Mouse (Mus musculus) forebrain, embryonic 16.5 days (tissue): ENCODE measurements around the gene Aldh8a1. TPM values are rescaled to one million over a fixed set of nuclear protein-coding genes. Genes with fewer than 3 reads are reported as not detected.
"Not testable (repeated sequence)": the region's sequence is repeated elsewhere in the genome, so short reads cannot be mapped to it uniquely, and the experiment has no call there.

ENCODE experiments used
- ATAC-seq: fragments of 200-750 bp; cut with Nextera tagmentation; 2 replicates; pipeline ENCODE4 v1.8.0; 2017; ENCODE audit warnings: mild to moderate bottlenecking, moderate library complexity
- H3K27ac ChIP-seq: fragments of 300-500 bp; sonication (generic); 2 replicates; pipeline ENCODE4 v1.5.1; 2014; ENCODE audit warnings: low read length, control low read depth
- H3K27me3 ChIP-seq: fragments of 300-500 bp; sonication (generic); replicated peaks from 2 replicates; pipeline ENCODE4 v1.6.1; 2014; ENCODE audit warnings: low read length; ENCODE audit not compliant: control insufficient read depth, insufficient read depth
- H3K36me3 ChIP-seq: fragments of 300-500 bp; sonication (generic); 2 replicates; pipeline ENCODE4 v1.6.1; 2014; ENCODE audit not compliant: control insufficient read depth, insufficient read depth
- H3K4me1 ChIP-seq: fragments of 300-500 bp; sonication (generic); replicated peaks from 2 replicates; pipeline ENCODE4 v1.6.1; 2014; ENCODE audit warnings: low read length; ENCODE audit not compliant: control insufficient read depth, insufficient read depth
- H3K4me2 ChIP-seq: fragments of 300-500 bp; sonication (generic); 2 replicates; pipeline ENCODE4 v1.6.1; 2014; ENCODE audit warnings: mild to moderate bottlenecking, low read length, control low read depth
- H3K4me3 ChIP-seq: fragments of 300-500 bp; sonication (generic); replicated peaks from 2 replicates; pipeline ENCODE4 v1.5.1; 2014; ENCODE audit warnings: mild to moderate bottlenecking, low read length, control low read depth
- H3K9ac ChIP-seq: fragments of 300-500 bp; sonication (generic); replicated peaks from 2 replicates; pipeline ENCODE4 v1.6.1; 2014; ENCODE audit warnings: low read depth, low read length, control low read depth
- H3K9me3 ChIP-seq: fragments of 300-500 bp; sonication (generic); 2 replicates; pipeline ENCODE4 v1.6.1; 2016; ENCODE audit warnings: low read length; ENCODE audit not compliant: control insufficient read depth
- WGBS: fragments of 180-500 bp; shearing (Covaris S2); extraction: QIAGEN DNeasy Blood & Tissue Kit; methylation state at CpG from one replicate; pipeline ENCODE4 v1.1.7; 2014; 5-methylcytosine and 5-hydroxymethylcytosine counted together
- polyA plus RNA-seq: library from polyadenylated mRNA; unstranded; fragments of >200 nt; fragmentation: Nextera tagmentation; extraction: Ambion mirVana; gene quantifications from 2 replicates; pipeline ENCODE4 v1.2.1, GENCODE M21; 2015

Aldh8a1 gene
- polyA plus RNA-seq, 1 experiment from 2014 or later, result not detected

DNA sequence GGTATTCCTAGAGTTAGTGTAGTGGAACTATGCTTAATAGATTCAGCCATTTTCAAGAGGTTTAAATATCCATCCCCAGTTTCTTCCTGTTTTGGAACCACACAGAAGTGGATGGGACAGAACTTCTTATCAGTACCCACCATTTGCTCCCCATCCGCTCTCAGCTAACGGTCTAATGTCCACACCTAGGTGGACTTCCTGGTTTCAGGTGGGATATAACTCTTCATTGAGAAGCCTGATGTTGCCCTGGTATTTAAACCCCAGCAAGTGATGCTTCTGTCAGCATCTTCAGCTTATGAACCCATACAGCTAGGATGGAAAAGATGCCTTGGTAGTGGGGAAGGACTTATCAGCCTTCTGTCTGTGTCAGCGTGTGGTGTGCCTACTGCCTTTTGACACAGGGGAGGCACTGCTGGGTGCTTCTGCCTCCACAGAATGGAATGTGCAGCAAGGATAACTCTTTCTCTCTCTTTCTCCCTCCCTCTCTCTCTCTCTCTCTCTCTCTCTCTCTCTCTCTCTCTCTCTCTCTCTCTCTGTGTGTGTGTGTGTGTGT, 8.1 kb downstream of the Aldh8a1 start:
- H3K27ac ChIP-seq, result no peak overlapping the region

DNA sequence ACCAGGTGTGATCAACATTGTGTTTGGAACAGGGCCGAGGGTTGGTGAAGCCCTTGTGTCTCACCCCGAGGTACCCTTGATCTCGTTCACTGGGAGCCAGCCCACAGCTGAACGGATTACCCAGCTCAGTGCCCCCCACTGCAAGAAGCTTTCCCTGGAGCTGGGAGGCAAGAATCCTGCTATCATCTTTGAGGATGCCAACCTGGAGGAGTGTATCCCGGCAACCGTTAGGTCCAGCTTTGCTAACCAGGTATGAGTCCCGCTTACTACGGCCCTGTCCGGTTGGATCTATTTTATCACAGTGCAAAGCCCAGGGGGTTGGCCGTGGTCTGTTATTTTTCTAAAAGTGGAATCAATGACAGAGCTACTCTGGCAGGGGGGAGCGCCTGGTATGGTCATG, 12.0 kb downstream of the Aldh8a1 start:
- no peak for ATAC-seq
- H3K36me3 ChIP-seq, result no peaks in the 10 kb centered on the region
- H3K9me3 ChIP-seq, result no peaks in the 10 kb centered on the region
- H3K4me3 ChIP-seq, result no peak overlapping the region
- H3K4me1 ChIP-seq, result no peaks in the 10 kb centered on the region
- no peak overlapping the region for H3K27ac ChIP-seq
- WGBS, result 89% methylated on average over 11 of the region's 11 CpGs
- H3K27me3 ChIP-seq, result no peaks in the 10 kb centered on the region
- H3K4me2 ChIP-seq, result no peak overlapping the region
- H3K9ac ChIP-seq, result no peak overlapping the region

More for the DNA sequence above, 8.1 kb downstream of the Aldh8a1 start:
- no peak overlapping the region for H3K4me3 ChIP-seq
- no peaks in the 10 kb centered on the region for H3K9me3 ChIP-seq
- WGBS, result 84% methylated on average over 3 of the region's 3 CpGs
- H3K4me1 ChIP-seq, result no peaks in the 10 kb centered on the region
- no peaks in the 10 kb centered on the region for H3K27me3 ChIP-seq
- H3K4me2 ChIP-seq, result no peak overlapping the region
- no peaks in the 10 kb centered on the region for H3K36me3 ChIP-seq
- ATAC-seq, result no peak
- no peak overlapping the region for H3K9ac ChIP-seq

DNA sequence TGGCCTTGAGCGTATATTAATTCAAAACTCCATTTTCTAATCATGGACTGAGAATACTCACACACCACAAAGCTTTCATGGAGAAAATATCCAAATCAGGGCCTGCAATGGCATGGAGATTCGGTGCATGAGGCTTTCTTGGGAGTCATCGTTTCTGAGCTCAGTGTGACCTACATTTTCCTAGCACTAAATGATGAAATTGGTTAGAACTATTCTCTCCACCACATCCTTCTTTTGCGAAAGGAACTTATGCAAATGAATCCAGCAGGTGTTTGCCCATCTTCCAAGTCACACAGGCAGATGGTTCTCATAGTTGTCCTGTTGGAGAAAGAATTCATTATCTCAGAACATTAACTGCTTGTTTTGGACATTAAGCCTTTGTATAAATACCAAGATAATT, 13.3 kb downstream of the Aldh8a1 start:
- Histone ChIP-seq H3K4me2 (no peak overlapping the region), H3K9me3 (no peaks in the 10 kb centered on the region), H3K9ac (no peak overlapping the region), H3K27me3 (no peaks in the 10 kb centered on the region), H3K36me3 (no peaks in the 10 kb centered on the region), H3K4me3 (no peak overlapping the region), H3K4me1 (no peaks in the 10 kb centered on the region), H3K27ac (no peak overlapping the region)
- no peak for ATAC-seq
- WGBS, result 83% methylated on average over 4 of the region's 4 CpGs

DNA sequence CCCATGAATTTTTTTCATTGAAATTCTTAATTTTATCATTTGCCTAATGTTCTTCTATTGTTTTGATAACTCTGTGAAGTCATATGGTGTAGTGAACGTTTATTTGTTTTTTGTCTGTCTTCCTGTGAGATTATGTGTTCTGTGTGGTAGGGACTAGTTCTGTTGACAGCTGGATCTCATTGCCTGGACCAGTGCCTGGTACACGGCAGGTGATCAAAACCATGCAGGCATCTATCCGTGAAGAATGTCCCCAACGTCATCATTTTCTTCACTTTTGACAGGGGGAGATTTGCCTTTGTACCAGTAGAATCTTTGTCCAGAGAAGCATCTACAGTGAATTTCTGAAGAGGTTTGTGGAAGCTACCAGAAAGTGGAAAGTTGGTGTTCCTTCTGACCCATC, 14.2 kb downstream of the Aldh8a1 start:
- Histone ChIP-seq H3K4me3 (no peak overlapping the region), H3K4me2 (no peak overlapping the region), H3K27me3 (no peaks in the 10 kb centered on the region), H3K4me1 (no peaks in the 10 kb centered on the region), H3K9me3 (no peaks in the 10 kb centered on the region), H3K9ac (no peak overlapping the region), H3K27ac (no peak overlapping the region), H3K36me3 (no peaks in the 10 kb centered on the region)
- no peak for ATAC-seq
- WGBS, result 81% methylated on average over 4 of the region's 4 CpGs

DNA sequence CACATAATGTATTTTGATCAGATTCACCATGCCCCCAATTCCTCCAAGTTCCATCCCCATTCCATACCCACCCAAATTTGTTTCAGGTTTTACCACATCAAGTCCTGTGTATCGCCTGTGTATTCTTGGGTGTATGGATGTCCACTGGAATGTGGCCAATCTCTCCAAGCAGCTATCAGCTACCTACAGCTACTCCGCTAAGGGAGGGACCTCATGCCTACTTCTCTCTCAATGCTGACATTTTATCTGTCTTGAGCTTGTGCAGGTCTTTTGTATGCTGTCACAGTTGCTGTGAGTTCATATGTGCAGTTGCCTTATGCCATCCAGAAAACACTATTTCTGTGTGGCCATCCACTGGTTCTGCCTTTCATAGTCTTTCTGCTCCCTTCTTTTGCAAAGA, 16.3 kb downstream of the Aldh8a1 start:
- no peak overlapping the region for H3K4me3 ChIP-seq
- H3K36me3 ChIP-seq, result no peaks in the 10 kb centered on the region
- 91% methylated on average over 2 of the region's 2 CpGs for WGBS
- ATAC-seq, result no peak
- no peak overlapping the region for H3K4me2 ChIP-seq
- no peak overlapping the region for H3K27ac ChIP-seq
- H3K9me3 ChIP-seq, result no peaks in the 10 kb centered on the region
- no peak overlapping the region for H3K9ac ChIP-seq
- no peaks in the 10 kb centered on the region for H3K27me3 ChIP-seq
- H3K4me1 ChIP-seq, result no peaks in the 10 kb centered on the region

DNA sequence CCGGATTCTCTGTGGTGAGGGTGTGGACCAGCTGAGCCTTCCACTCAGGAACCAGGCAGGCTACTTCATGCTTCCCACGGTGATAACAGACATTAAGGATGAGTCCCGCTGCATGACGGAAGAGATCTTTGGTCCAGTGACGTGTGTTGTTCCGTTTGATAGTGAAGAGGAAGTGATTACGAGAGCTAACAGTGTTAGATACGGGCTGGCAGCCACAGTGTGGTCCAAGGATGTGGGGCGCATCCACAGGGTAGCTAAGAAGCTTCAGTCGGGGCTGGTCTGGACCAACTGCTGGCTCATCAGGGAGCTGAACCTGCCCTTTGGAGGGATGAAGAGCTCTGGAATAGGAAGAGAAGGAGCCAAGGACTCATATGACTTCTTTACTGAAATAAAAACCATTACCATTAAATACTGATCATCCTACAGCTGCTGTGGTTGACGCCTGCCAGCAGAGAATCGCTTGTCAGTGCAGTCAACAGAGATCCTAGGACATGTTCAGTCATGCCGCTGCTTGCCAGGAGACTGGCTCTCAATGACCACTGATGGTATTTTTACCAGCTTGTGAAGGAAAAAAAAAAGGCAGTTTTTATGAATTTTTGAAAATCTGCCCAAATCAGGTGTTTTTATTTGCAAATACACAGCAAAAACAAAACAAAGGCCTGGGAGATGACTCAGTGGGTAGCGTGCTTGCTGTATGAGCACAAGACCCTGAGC, 18.5 kb downstream of the Aldh8a1 start:
- no peak overlapping the region for H3K27ac ChIP-seq
- no peak overlapping the region for H3K4me3 ChIP-seq
- no peak for ATAC-seq
- no peaks in the 10 kb centered on the region for H3K4me1 ChIP-seq
- no peaks in the 10 kb centered on the region for H3K27me3 ChIP-seq
- WGBS, result 91% methylated on average over 14 of the region's 14 CpGs
- H3K4me2 ChIP-seq, result no peak overlapping the region
- no peaks in the 10 kb centered on the region for H3K36me3 ChIP-seq
- no peak overlapping the region for H3K9ac ChIP-seq
- no peaks in the 10 kb centered on the region for H3K9me3 ChIP-seq

DNA sequence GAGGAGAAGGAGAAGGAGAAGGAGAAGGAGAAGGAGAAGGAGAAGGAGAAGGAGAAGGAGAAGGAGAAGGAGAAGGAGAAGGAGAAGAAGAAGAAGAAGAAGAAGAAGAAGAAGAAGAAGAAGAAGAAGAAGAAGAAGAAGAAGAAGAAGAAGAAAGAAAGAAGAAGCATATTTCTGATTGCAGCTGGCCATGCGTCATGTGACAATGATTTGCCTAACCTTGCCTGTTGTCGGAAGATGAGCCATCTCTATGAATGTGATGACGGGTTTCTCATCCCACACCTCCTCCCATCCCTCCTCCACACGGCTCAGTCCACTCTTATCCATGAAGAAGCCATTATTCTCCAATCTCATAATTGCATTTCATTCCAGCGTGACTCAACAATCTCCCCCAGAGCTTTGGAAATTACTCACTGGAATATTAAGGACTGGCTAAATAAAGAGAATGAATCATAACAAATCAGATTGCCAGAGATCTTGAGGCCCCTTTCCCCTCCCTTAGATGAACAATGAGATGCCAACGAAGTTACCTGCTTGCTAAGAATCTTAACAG, 21.9 kb downstream of the Aldh8a1 start:
- H3K36me3 ChIP-seq, H3K27me3 ChIP-seq, H3K4me3 ChIP-seq, H3K4me2 ChIP-seq, ATAC-seq, H3K27ac ChIP-seq, H3K9me3 ChIP-seq, H3K4me1 ChIP-seq, H3K9ac ChIP-seq: not testable (repeated sequence)
- 81% methylated on average over 6 of the region's 6 CpGs for WGBS

- Histone ChIP-seq H3K4me2 (no peak overlapping the region), H3K9me3 (no peaks in the 10 kb centered on the region), H3K4me1 (no peaks in the 10 kb centered on the region), H3K27me3 (no peaks in the 10 kb centered on the region), H3K36me3 (no peaks in the 10 kb centered on the region), H3K4me3 (no peak overlapping the region), H3K27ac (no peak overlapping the region), H3K9ac (no peak overlapping the region)
- ATAC-seq, result no peak
- 71% methylated on average over 8 of the region's 8 CpGs for WGBS
Measured at GRCm38 (mm10) chr10:21399622-21400021, 22.5 kb downstream of the Aldh8a1 start.

GRCm38 (mm10) chr10:21400031-21400430, 22.9 kb downstream of the Aldh8a1 start:
- H3K9me3 ChIP-seq, result no peaks in the 10 kb centered on the region
- H3K4me3 ChIP-seq, result no peak overlapping the region
- H3K27me3 ChIP-seq, result no peaks in the 10 kb centered on the region
- ATAC-seq, result no peak
- H3K9ac ChIP-seq, result no peak overlapping the region
- 63% methylated on average over 7 of the region's 7 CpGs for WGBS
- no peak overlapping the region for H3K27ac ChIP-seq
- no peak overlapping the region for H3K4me2 ChIP-seq
- H3K36me3 ChIP-seq, result no peaks in the 10 kb centered on the region
- H3K4me1 ChIP-seq, result no peaks in the 10 kb centered on the region
